ENCODE assay signal across 16 mouse cellular contexts in genomic region chr4:45788446-45789081, GRCm38 (mm10). TPM values are rescaled to one million over a fixed set of nuclear protein-coding genes. Genes with fewer than 3 reads are reported as not detected.
DNase-seq lines count a peak whose midpoint lies in the region; ATAC-seq and TF ChIP-seq lines count a peak whose summit lies in the region.
"Had no signal": no experiment of that assay in that cellular context is flagged by ENCODE, and none has a peak within 500 bp of the region (broad histone marks: within the 10 kb centered on the region; RNA-seq: fewer than 3 reads in every experiment).

No protein-coding gene starts in this region.

- TF ChIP-seq POLR2A in MEL (IDR thresholded peaks at IDR 0.05; ENCODE audit: control insufficient read depth in 1 of 2, insufficient read depth in 1 of 2, low read depth in 1 of 2, low read length in 2 of 2, poor library complexity in 1 of 2): no peak

- WGBS in forebrain, embryonic 15.5 days: 79% methylated on average over 13 of the region's 13 CpGs
- 91% methylated on average over 13 of the region's 13 CpGs for WGBS in forebrain, embryonic 11.5 days
- 72% methylated on average over 13 of the region's 13 CpGs for WGBS in hindbrain, postnatal 0 days
- 88% methylated on average over 13 of the region's 13 CpGs for WGBS in hindbrain, embryonic 10.5 days
- 74% methylated on average over 13 of the region's 13 CpGs for WGBS in intestine, postnatal 0 days

- TF ChIP-seq CTCF in hindbrain, postnatal 0 days (IDR thresholded peaks at IDR 0.05; ENCODE audit: low read depth): no peak
- TF ChIP-seq CTCF in MEL (IDR thresholded peaks at IDR 0.05 in 2 of 3, conservative IDR thresholded peaks at IDR 0.05 in 1 of 3; ENCODE audit: control insufficient read depth in 1 of 3, insufficient read depth in 1 of 3, low read depth in 2 of 3, low read length in 3 of 3, poor library complexity in 1 of 3, severe bottlenecking in 1 of 3): no peak
- no peak for TF ChIP-seq CTCF in intestine, postnatal 0 days (IDR thresholded peaks at IDR 0.05; ENCODE audit: low read depth)

- H3K4me3 ChIP-seq in forebrain, embryonic 15.5 days: no peak overlapping the region
- H3K4me3 ChIP-seq in forebrain, embryonic 11.5 days (ENCODE audit: low read depth, low read length): no peak overlapping the region
- no peak overlapping the region for H3K4me3 ChIP-seq in hindbrain, postnatal 0 days (ENCODE audit: low read length)
- H3K4me3 ChIP-seq in hindbrain, embryonic 10.5 days: no peak overlapping the region
- no peak overlapping the region for H3K4me3 ChIP-seq in MEL (ENCODE audit: control insufficient read depth in 1 of 2, insufficient read depth in 1 of 2, low read depth in 2 of 2, low read length in 2 of 2)
- no peak overlapping the region for H3K4me3 ChIP-seq in intestine, postnatal 0 days (ENCODE audit: low read depth, low read length)
- H3K4me3 ChIP-seq: hindbrain, embryonic 15.5 days; neural tube, embryonic 12.5 days had no signal

- no peak for DNase-seq in forebrain, embryonic 11.5 days (ENCODE audit: low spot score)
- DNase-seq in hindbrain, postnatal 0 days (ENCODE audit: low spot score): no peak
- no peak for DNase-seq in hindbrain, embryonic 10.5 days (ENCODE audit: low spot score)
- peak; percentile 24 for DNase-seq in MEL (ENCODE audit: low read depth, low spot score)
- no peak for DNase-seq in gastrocnemius, postnatal 14 days
- DNase-seq: adrenal gland, postnatal 10 days; gastrocnemius, postnatal 25 days; lung, embryonic 14.5 days had no signal

- no peaks in the 10 kb centered on the region for H3K27me3 ChIP-seq in forebrain, embryonic 15.5 days
- no peaks in the 10 kb centered on the region for H3K27me3 ChIP-seq in forebrain, embryonic 11.5 days (ENCODE audit: control insufficient read depth, insufficient read depth, low read length)
- no peaks in the 10 kb centered on the region for H3K27me3 ChIP-seq in hindbrain, postnatal 0 days (ENCODE audit: insufficient read depth, low read length)
- H3K27me3 ChIP-seq in hindbrain, embryonic 10.5 days (ENCODE audit: insufficient read depth, poor library complexity, severe bottlenecking): peaks cover 18% of the 10 kb centered on the region
- peaks cover 0 to 2% of the 10 kb centered on the region in 2 experiments; a peak in 1 of 4 replicates for H3K27me3 ChIP-seq in MEL (ENCODE audit: control insufficient read depth in 1 of 2, insufficient read depth in 2 of 2, low read length in 2 of 2)
- H3K27me3 ChIP-seq in intestine, postnatal 0 days (replicated peaks; ENCODE audit: control insufficient read depth, insufficient read depth, low read length): no peaks in the 10 kb centered on the region
- H3K27me3 ChIP-seq: hindbrain, embryonic 15.5 days; neural tube, embryonic 12.5 days had no signal

- ATAC-seq in forebrain, embryonic 15.5 days (replicated peaks): no peak
- no peak for ATAC-seq in forebrain, embryonic 11.5 days (replicated peaks; ENCODE audit: low FRiP score)
- 0 out of 2 replicates have a peak, but pooled peaks have one; percentile 13 for ATAC-seq in hindbrain, postnatal 0 days
- ATAC-seq in intestine, postnatal 0 days: no peak

- no peaks in the 10 kb centered on the region for H3K9me3 ChIP-seq in forebrain, embryonic 15.5 days
- H3K9me3 ChIP-seq in forebrain, embryonic 11.5 days (ENCODE audit: control insufficient read depth, low read length): no peaks in the 10 kb centered on the region
- H3K9me3 ChIP-seq in hindbrain, postnatal 0 days (ENCODE audit: low read length): no peaks in the 10 kb centered on the region
- H3K9me3 ChIP-seq in hindbrain, embryonic 10.5 days: no peaks in the 10 kb centered on the region
- H3K9me3 ChIP-seq in MEL (replicated peaks; ENCODE audit: insufficient read depth, low read length): no peaks in the 10 kb centered on the region
- no peaks in the 10 kb centered on the region for H3K9me3 ChIP-seq in intestine, postnatal 0 days (ENCODE audit: control insufficient read depth)
- H3K9me3 ChIP-seq: hindbrain, embryonic 15.5 days; neural tube, embryonic 12.5 days had no signal

- no peak for TF ChIP-seq RAD21 in MEL (IDR thresholded peaks at IDR 0.05; ENCODE audit: low read depth, low read length)

- H3K4me2 ChIP-seq in forebrain, embryonic 15.5 days (replicated peaks): no peak overlapping the region
- no peak overlapping the region for H3K4me2 ChIP-seq in forebrain, embryonic 11.5 days (ENCODE audit: low read depth, low read length, severe bottlenecking)
- no peak overlapping the region for H3K4me2 ChIP-seq in hindbrain, postnatal 0 days (ENCODE audit: low read depth, low read length)
- H3K4me2 ChIP-seq in intestine, postnatal 0 days (replicated peaks; ENCODE audit: low read depth): no peak overlapping the region
- H3K4me2 ChIP-seq: hindbrain, embryonic 15.5 days; lung, embryonic 14.5 days; neural tube, embryonic 12.5 days had no signal

- H3K9ac ChIP-seq in forebrain, embryonic 15.5 days (replicated peaks): no peak overlapping the region
- no peak overlapping the region for H3K9ac ChIP-seq in forebrain, embryonic 11.5 days (ENCODE audit: low read length)
- no peak overlapping the region for H3K9ac ChIP-seq in hindbrain, postnatal 0 days (replicated peaks; ENCODE audit: low read length)
- H3K9ac ChIP-seq in MEL (ENCODE audit: control insufficient read depth, low read depth, low read length, poor library complexity, severe bottlenecking): no peak overlapping the region
- H3K9ac ChIP-seq in intestine, postnatal 0 days (ENCODE audit: low read depth, low read length): no peak overlapping the region
- H3K9ac ChIP-seq: hindbrain, embryonic 15.5 days; lung, embryonic 14.5 days; neural tube, embryonic 12.5 days had no signal

- no peaks in the 10 kb centered on the region for H3K36me3 ChIP-seq in forebrain, embryonic 15.5 days
- H3K36me3 ChIP-seq in forebrain, embryonic 11.5 days (ENCODE audit: control insufficient read depth, insufficient read depth, low read length): no peaks in the 10 kb centered on the region
- no peaks in the 10 kb centered on the region for H3K36me3 ChIP-seq in hindbrain, postnatal 0 days (ENCODE audit: insufficient read depth, low read length)
- H3K36me3 ChIP-seq in hindbrain, embryonic 10.5 days: no peaks in the 10 kb centered on the region
- peaks cover 0 to 12% of the 10 kb centered on the region in 2 experiments; a peak in 2 of 4 replicates for H3K36me3 ChIP-seq in MEL (ENCODE audit: control insufficient read depth in 1 of 2, insufficient read depth in 2 of 2, low read length in 2 of 2)
- H3K36me3 ChIP-seq in intestine, postnatal 0 days (ENCODE audit: control insufficient read depth, insufficient read depth): no peaks in the 10 kb centered on the region
- H3K36me3 ChIP-seq: hindbrain, embryonic 15.5 days; neural tube, embryonic 12.5 days had no signal

- no peaks in the 10 kb centered on the region for H3K79me2 ChIP-seq in MEL (ENCODE audit: control insufficient read depth, insufficient read depth, low read length, poor library complexity)

- intact Hi-C loops in gastrocnemius, postnatal 14 days (cut with DNase I; ENCODE audit: low total_unique reads): no loop called here

- peak overlapping the region; percentile 66 for H3K27ac ChIP-seq in forebrain, embryonic 15.5 days (replicated peaks)
- H3K27ac ChIP-seq in forebrain, embryonic 11.5 days (ENCODE audit: low read depth, low read length): no peak overlapping the region
- H3K27ac ChIP-seq in hindbrain, postnatal 0 days: no peak overlapping the region
- H3K27ac ChIP-seq in hindbrain, embryonic 10.5 days: no peak overlapping the region
- H3K27ac ChIP-seq in MEL (ENCODE audit: control insufficient read depth, low read depth, low read length): no peak overlapping the region
- peak overlapping the region; percentile 52; the same call in 1 of the 2 replicates for H3K27ac ChIP-seq in intestine, postnatal 0 days (ENCODE audit: low read depth, low read length)
- H3K27ac ChIP-seq: kidney, postnatal 0 days; neural tube, embryonic 12.5 days had no signal

- no peak for TF ChIP-seq EP300 in MEL (IDR thresholded peaks at IDR 0.05; ENCODE audit: low read depth in 1 of 2, low read length in 2 of 2)

- H3K4me1 ChIP-seq in forebrain, embryonic 15.5 days: peaks cover 18% of the 10 kb centered on the region
- H3K4me1 ChIP-seq in forebrain, embryonic 11.5 days (replicated peaks; ENCODE audit: control insufficient read depth, insufficient read depth, low read length): 0 out of 2 replicates have a peak, but pooled peaks cover 2% of the 10 kb centered on the region
- no peaks in the 10 kb centered on the region for H3K4me1 ChIP-seq in hindbrain, postnatal 0 days (ENCODE audit: insufficient read depth, low read length)
- H3K4me1 ChIP-seq in hindbrain, embryonic 10.5 days (replicated peaks): peaks cover 39% of the 10 kb centered on the region
- H3K4me1 ChIP-seq in MEL (ENCODE audit: control insufficient read depth in 1 of 2, insufficient read depth in 2 of 2, low read length in 2 of 2): peaks cover 11 to 19% of the 10 kb centered on the region in 2 experiments
- H3K4me1 ChIP-seq in intestine, postnatal 0 days (replicated peaks; ENCODE audit: control insufficient read depth, insufficient read depth, low read length): peaks cover 19% of the 10 kb centered on the region

RNA-seq across cellular contexts. Expression of gene Aldh1b1, which starts 10.3 kb away (rescaled TPM):
- 25.7 and 27.4 TPM in 2 replicates for polyA plus RNA-seq in forebrain, embryonic 15.5 days (2015; fragmentation: Nextera tagmentation; extraction: Ambion mirVana)
- polyA plus RNA-seq in forebrain, embryonic 11.5 days (2014; fragmentation: Nextera tagmentation; extraction: Ambion mirVana): 5.0 and 5.2 TPM in 2 replicates
- total RNA-seq in hindbrain, postnatal 0 days (2014; rRNA removed): 23.0 and 24.4 TPM in 2 replicates
- polyA plus RNA-seq in hindbrain, postnatal 0 days (2015; fragmentation: Nextera tagmentation; extraction: Ambion mirVana): 18.8 TPM in 2 replicates
- polyA plus RNA-seq in hindbrain, embryonic 10.5 days (2016; fragmentation: Nextera tagmentation; extraction: Ambion mirVana): 7.3 and 7.4 TPM in 2 replicates
- total RNA-seq in MEL (2012; rRNA removed): 1.9 and 2.0 TPM in 2 replicates
- polyA plus RNA-seq in MEL (2012; ENCODE audit: insufficient read depth in 1 of 2, insufficient read length in 2 of 2, low read depth in 1 of 2, low replicate concordance in 2 of 2, missing spikeins in 1 of 2): 1 to 10 TPM in 1 of 2 experiments, not detected in 1; 2.1 TPM
- 350 and 391 TPM in 2 replicates for polyA plus RNA-seq in intestine, postnatal 0 days (2015; fragmentation: Nextera tagmentation; extraction: Ambion mirVana)
- total RNA-seq in gastrocnemius, postnatal 14 days (2021): 1 to 10 TPM in 1 of 2 experiments, under 1 TPM in 1; 1.00 to 1.5 TPM
- polyA plus RNA-seq: C2C12 had no signal

RNA-seq across cellular contexts. Expression of gene Igfbpl1, which starts 38.2 kb away (rescaled TPM):
- polyA plus RNA-seq in forebrain, embryonic 15.5 days (2015; fragmentation: Nextera tagmentation; extraction: Ambion mirVana): 114 and 126 TPM in 2 replicates
- 83.2 and 84.0 TPM in 2 replicates for polyA plus RNA-seq in forebrain, embryonic 11.5 days (2014; fragmentation: Nextera tagmentation; extraction: Ambion mirVana)
- 86.1 and 103 TPM in 2 replicates for total RNA-seq in hindbrain, postnatal 0 days (2014; rRNA removed)
- polyA plus RNA-seq in hindbrain, postnatal 0 days (2015; fragmentation: Nextera tagmentation; extraction: Ambion mirVana): 20.3 and 22.2 TPM in 2 replicates
- polyA plus RNA-seq in hindbrain, embryonic 10.5 days (2016; fragmentation: Nextera tagmentation; extraction: Ambion mirVana): 13.7 and 56.4 TPM in 2 replicates
- not detected in 2 replicates for total RNA-seq in MEL (2012; rRNA removed)
- not detected for polyA plus RNA-seq in MEL (2012; ENCODE audit: insufficient read depth in 1 of 2, insufficient read length in 2 of 2, low read depth in 1 of 2, low replicate concordance in 2 of 2, missing spikeins in 1 of 2)
- 0.16 and 0.18 TPM in 2 replicates for polyA plus RNA-seq in intestine, postnatal 0 days (2015; fragmentation: Nextera tagmentation; extraction: Ambion mirVana)
- total RNA-seq in gastrocnemius, postnatal 14 days (2021): not detected
- total RNA-seq: gastrocnemius, postnatal 25 days had no signal
- polyA plus RNA-seq: C2C12 had no signal

RNA-seq across cellular contexts. Expression of gene Stra6l, which starts 59.9 kb away (rescaled TPM):
- 1.5 and 1.6 TPM in 2 replicates for polyA plus RNA-seq in forebrain, embryonic 15.5 days (2015; fragmentation: Nextera tagmentation; extraction: Ambion mirVana)
- 0.37 and 0.56 TPM in 2 replicates for polyA plus RNA-seq in forebrain, embryonic 11.5 days (2014; fragmentation: Nextera tagmentation; extraction: Ambion mirVana)
- 0.07 and 0.26 TPM in 2 replicates for total RNA-seq in hindbrain, postnatal 0 days (2014; rRNA removed)
- 0.11 and 0.20 TPM in 2 replicates for polyA plus RNA-seq in hindbrain, postnatal 0 days (2015; fragmentation: Nextera tagmentation; extraction: Ambion mirVana)
- 0.29 and 0.54 TPM in 2 replicates for polyA plus RNA-seq in hindbrain, embryonic 10.5 days (2016; fragmentation: Nextera tagmentation; extraction: Ambion mirVana)
- total RNA-seq in MEL (2012; rRNA removed): not detected in 2 replicates
- not detected for polyA plus RNA-seq in MEL (2012; ENCODE audit: insufficient read depth in 1 of 2, insufficient read length in 2 of 2, low read depth in 1 of 2, low replicate concordance in 2 of 2, missing spikeins in 1 of 2)
- 47.9 and 59.0 TPM in 2 replicates for polyA plus RNA-seq in intestine, postnatal 0 days (2015; fragmentation: Nextera tagmentation; extraction: Ambion mirVana)
- not detected for total RNA-seq in gastrocnemius, postnatal 14 days (2021)
- total RNA-seq: gastrocnemius, postnatal 25 days; layer of hippocampus, postnatal 10 days; left cerebral cortex, postnatal 25 days had no signal
- polyA plus RNA-seq: C2C12; lung, embryonic 14.5 days had no signal

Comparison
In these comparisons a context has a peak if more than half of its experiments do, and no peak if none do; other contexts are left out.
1. H3K27ac ChIP-seq: peak in forebrain, embryonic 15.5 days (single experiment) and intestine, postnatal 0 days (single experiment); none in forebrain, embryonic 11.5 days (single experiment), hindbrain, postnatal 0 days (single experiment), hindbrain, embryonic 10.5 days (single experiment) and MEL (single experiment).
2. RNA of gene Aldh1b1, which starts 10.3 kb away (polyA plus RNA-seq): 350 to 391 TPM in intestine, postnatal 0 days; 25.7 to 27.4 TPM in forebrain, embryonic 15.5 days, 18.8 TPM in hindbrain, postnatal 0 days, 7.3 to 7.4 TPM in hindbrain, embryonic 10.5 days, 5.0 to 5.2 TPM in forebrain, embryonic 11.5 days and 2.1 TPM in MEL; every median in the first group is over 10 times any median in the second.
3. RNA of gene Igfbpl1, which starts 38.2 kb away (polyA plus RNA-seq): 114 to 126 TPM in forebrain, embryonic 15.5 days, 83.2 to 84.0 TPM in forebrain, embryonic 11.5 days, 13.7 to 56.4 TPM in hindbrain, embryonic 10.5 days and 20.3 to 22.2 TPM in hindbrain, postnatal 0 days; 0.16 to 0.18 TPM in intestine, postnatal 0 days and not detected in MEL; every median in the first group is over 10 times any median in the second.
4. RNA of gene Stra6l, which starts 59.9 kb away (polyA plus RNA-seq): 47.9 to 59.0 TPM in intestine, postnatal 0 days; 1.5 to 1.6 TPM in forebrain, embryonic 15.5 days, 0.37 to 0.56 TPM in forebrain, embryonic 11.5 days, 0.29 to 0.54 TPM in hindbrain, embryonic 10.5 days, 0.11 to 0.20 TPM in hindbrain, postnatal 0 days and not detected in MEL; every median in the first group is over 10 times any median in the second.